Mouse (Mus musculus) thymus, postnatal 36 days (tissue): ENCODE results near the gene Tnni3k.
A peak's percentile ranks its signal among the peaks of the same experiment; 100 is the strongest.
"Not testable (repeated sequence)": the region's sequence is repeated elsewhere in the genome, so short reads cannot be mapped to it uniquely, and the experiment has no call there.

Experiments
- DNase-seq, 2 experiments: peaks; one replicate each; pipeline ENCODE4 v3.0.0; 2022; ENCODE audit warnings: mixed read lengths in 2 of 2

Tnni3k gene

GRCm38 (mm10) chr3:154819684-154820083 lies 235.5 kb downstream of the Tnni3k start:
- DNase-seq, result not testable (repeated sequence)

GRCm38 (mm10) chr3:154817732-154818131 lies 237.5 kb downstream of the Tnni3k start:
- DNase-seq, result peak in 1 of 2 experiments; percentile 4

- no peak for DNase-seq
Measured at GRCm38 (mm10) chr3:154816801-154817625, 238.2 kb downstream of the Tnni3k start.

GRCm38 (mm10) chr3:154816231-154816630 lies 239.0 kb downstream of the Tnni3k start:
- DNase-seq, result no peak

- no peak for DNase-seq
Measured at GRCm38 (mm10) chr3:154815606-154816005, 239.6 kb downstream of the Tnni3k start.

- DNase-seq, result no peak
Measured at GRCm38 (mm10) chr3:154812893-154813292, 242.3 kb downstream of the Tnni3k start.

- no peak for DNase-seq
Measured at GRCm38 (mm10) chr3:154811833-154812232, 243.4 kb downstream of the Tnni3k start.

GRCm38 (mm10) chr3:154811281-154811680 lies 243.9 kb downstream of the Tnni3k start:
- no peak for DNase-seq

- DNase-seq, result no peak
Measured at GRCm38 (mm10) chr3:154810273-154810870, 244.8 kb downstream of the Tnni3k start.

GRCm38 (mm10) chr3:154806626-154807025 lies 248.6 kb downstream of the Tnni3k start:
- no peak for DNase-seq

GRCm38 (mm10) chr3:154800888-154801429 lies 254.2 kb downstream of the Tnni3k start:
- DNase-seq, result no peak

GRCm38 (mm10) chr3:154800454-154800853 lies 254.8 kb downstream of the Tnni3k start:
- no peak for DNase-seq

GRCm38 (mm10) chr3:154798806-154799205 lies 256.4 kb downstream of the Tnni3k start:
- DNase-seq, result no peak

GRCm38 (mm10) chr3:154793571-154793970 lies 261.6 kb downstream of the Tnni3k start:
- no peak for DNase-seq

- DNase-seq, result no peak
Measured at GRCm38 (mm10) chr3:154787611-154788010, 267.6 kb downstream of the Tnni3k start.

GRCm38 (mm10) chr3:154786354-154786753 lies 268.9 kb downstream of the Tnni3k start:
- DNase-seq, result no peak

GRCm38 (mm10) chr3:154778836-154779595 lies 276.2 kb downstream of the Tnni3k start:
- no peak for DNase-seq

- DNase-seq, result no peak
Measured at GRCm38 (mm10) chr3:154771651-154772050, 283.6 kb downstream of the Tnni3k start.

- no peak for DNase-seq
Measured at GRCm38 (mm10) chr3:154766321-154766720, 288.9 kb downstream of the Tnni3k start.

- no peak for DNase-seq
Measured at GRCm38 (mm10) chr3:154764115-154764514, 291.1 kb downstream of the Tnni3k start.

GRCm38 (mm10) chr3:154763374-154763773 lies 291.8 kb downstream of the Tnni3k start:
- no peak for DNase-seq

GRCm38 (mm10) chr3:154761108-154761507 lies 294.1 kb downstream of the Tnni3k start:
- DNase-seq, result no peak

- no peak for DNase-seq
Measured at GRCm38 (mm10) chr3:154758089-154758488, 297.1 kb downstream of the Tnni3k start.
